Mouse (Mus musculus) liver, adult 2 months (tissue): ENCODE measurements at regions not wholly inside any gene's neighbourhood (a gene's known extent, or its start where the extent isn't known, plus 50 kb on each side); places are given as distances from the start of the nearest gene placed in this dataset.

Experiments used
- DNase-seq: peaks from one replicate; pipeline ENCODE4 v3.0.0-alpha.2; 2011; ENCODE audit warnings: low read depth, low spot score; ENCODE audit errors: extremely low read depth
- H3K27ac ChIP-seq: fragments of 200-500 bp; replicated peaks from 2 replicates; pipeline ENCODE4 v1.5.1; 2012; ENCODE audit warnings: low read depth, mild to moderate bottlenecking, control low read depth, inconsistent platforms, low read length; ENCODE audit not compliant: insufficient read depth
- H3K27me3 ChIP-seq: fragments of 200-500 bp; 2 replicates; pipeline ENCODE4 v1.6.1; 2012; ENCODE audit warnings: mild to moderate bottlenecking, moderate library complexity, low read length, inconsistent platforms; ENCODE audit not compliant: control insufficient read depth, insufficient read depth
- H3K36me3 ChIP-seq: fragments of 200-500 bp; 2 replicates; pipeline ENCODE4 v1.6.1; 2012; ENCODE audit warnings: low read length, inconsistent platforms; ENCODE audit not compliant: control insufficient read depth, insufficient read depth
- H3K4me1 ChIP-seq: fragments of 200-500 bp; 2 replicates; pipeline ENCODE4 v1.6.1; 2011; ENCODE audit warnings: low read length; ENCODE audit not compliant: control insufficient read depth, insufficient read depth
- H3K4me3 ChIP-seq: fragments of 200-500 bp; 2 replicates; pipeline ENCODE4 v1.5.1; 2011; ENCODE audit warnings: low read depth, mild to moderate bottlenecking, control low read depth, low read length, moderate library complexity; ENCODE audit not compliant: insufficient read depth
- H3K79me2 ChIP-seq: fragments of 200-500 bp; 2 replicates; pipeline ENCODE4 v1.6.1; 2012; ENCODE audit warnings: inconsistent platforms, mild to moderate bottlenecking, low read length, moderate library complexity; ENCODE audit not compliant: control insufficient read depth, insufficient read depth
- H3K9ac ChIP-seq: fragments of 200-500 bp; 2 replicates; pipeline ENCODE4 v1.6.1; 2012; ENCODE audit warnings: low read depth, mild to moderate bottlenecking, control low read depth, inconsistent platforms, low read length
- CTCF ChIP-seq: fragments of 200-500 bp; IDR thresholded peaks from 2 replicates; pipeline ENCODE4 v1.5.1; 2011; ENCODE audit warnings: low read depth, low read length, control low read depth
- POLR2A ChIP-seq: fragments of 200-500 bp; IDR thresholded peaks from 2 replicates; pipeline ENCODE4 v1.6.1; 2011; ENCODE audit warnings: low read length, control low read depth; ENCODE audit not compliant: insufficient read depth; ENCODE audit errors: extremely low read depth
- WGBS: fragments of 180-500 bp; shearing (Covaris S2); methylation state at CpG from one replicate; pipeline ENCODE4 v1.1.7; 2018; 5-methylcytosine and 5-hydroxymethylcytosine counted together

DNA sequence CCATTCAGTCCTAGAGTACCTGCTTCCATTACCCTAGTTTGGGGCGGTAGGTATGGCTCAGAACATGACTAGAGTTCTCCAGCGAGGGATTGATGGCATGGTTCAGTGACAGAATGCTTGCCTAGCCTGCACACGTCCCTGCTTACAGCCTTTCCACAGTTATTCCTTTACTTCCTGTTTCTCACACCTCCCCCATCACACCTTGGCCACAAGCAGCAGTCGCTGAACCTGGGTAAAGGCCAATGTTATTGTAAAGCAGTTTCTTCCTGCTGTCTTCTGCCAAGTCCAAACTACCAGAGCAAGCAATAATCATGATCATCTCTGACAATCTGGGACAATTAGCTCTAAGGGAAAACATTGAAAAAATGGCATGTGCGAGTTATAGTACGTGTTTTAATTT lies 51.7 kb upstream of the Auts2 start:
- Histone ChIP-seq H3K27ac (no peak overlapping the region), H3K79me2 (no peaks in the 10 kb centered on the region), H3K36me3 (no peaks in the 10 kb centered on the region), H3K4me1 (no peaks in the 10 kb centered on the region), H3K27me3 (no peaks in the 10 kb centered on the region), H3K9ac (no peak overlapping the region), H3K4me3 (no peak overlapping the region)
- 73% methylated on average over 6 of the region's 6 CpGs for WGBS
- TF ChIP-seq POLR2A (no peak), CTCF (no peak)
- no peak for DNase-seq
